In the genomic region with DNA sequence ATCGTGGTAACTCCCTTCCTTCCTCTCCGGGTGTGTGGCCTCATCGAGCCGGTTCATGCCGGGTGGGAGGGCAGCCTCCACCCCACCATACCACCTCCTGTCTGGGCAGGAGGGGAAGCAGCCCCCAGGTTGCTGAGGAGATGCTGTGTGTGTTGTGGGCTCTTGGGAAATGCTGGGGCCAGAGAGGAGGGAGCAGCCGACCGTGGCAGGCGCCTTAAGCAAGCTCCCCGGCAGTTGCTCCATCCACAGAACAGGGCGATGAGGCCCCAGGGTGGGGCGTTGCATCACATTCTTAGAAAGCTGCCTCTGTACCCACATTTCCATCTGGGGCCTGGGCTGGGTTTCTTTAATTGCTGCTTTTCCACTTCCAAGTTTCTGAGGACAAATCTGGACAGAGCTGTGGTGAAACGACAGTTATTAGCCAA, we compare ENCODE assay signal across 10 mouse cellular contexts. TPM values are rescaled to one million over a fixed set of nuclear protein-coding genes. Genes with fewer than 3 reads are reported as not detected.
DNase-seq lines count a peak whose midpoint lies in the region; ATAC-seq lines count a peak whose summit lies in the region.
"Had no signal": no experiment of that assay in that cellular context is flagged by ENCODE, and none has a peak within 500 bp of the region (broad histone marks: within the 10 kb centered on the region; RNA-seq: fewer than 3 reads in every experiment).

No protein-coding gene starts in this region.

- ATAC-seq in embryonic facial prominence, embryonic 13.5 days (ENCODE audit: insufficient number of reproducible peaks, insufficient read depth, low FRiP score, low TSS enrichment, low read depth) = no peak
- ATAC-seq in granulocyte monocyte progenitor cell, adult 5-6 weeks (replicated peaks; ENCODE audit: poor library complexity, severe bottlenecking) = peak; percentile 81
- ATAC-seq in megakaryocyte, adult 5-6 weeks (ENCODE audit: poor library complexity, severe bottlenecking) = peak; percentile 83

- H3K9ac ChIP-seq in embryonic facial prominence, embryonic 13.5 days = peak overlapping the region; percentile 8; the same call in 1 of the 2 replicates
- H3K9ac ChIP-seq: heart, embryonic 13.5 days had no signal

- no peaks in the 10 kb centered on the region for H3K36me3 ChIP-seq in embryonic facial prominence, embryonic 13.5 days
- H3K36me3 ChIP-seq in embryonic facial prominence, embryonic 10.5 days (replicated peaks) = no peaks in the 10 kb centered on the region
- H3K36me3 ChIP-seq: heart, embryonic 13.5 days had no signal

- no peak overlapping the region for H3K4me3 ChIP-seq in embryonic facial prominence, embryonic 13.5 days
- no peak overlapping the region for H3K4me3 ChIP-seq in embryonic facial prominence, embryonic 10.5 days
- H3K4me3 ChIP-seq: heart, embryonic 13.5 days had no signal

- H3K27me3 ChIP-seq in embryonic facial prominence, embryonic 13.5 days = peaks cover 8% of the 10 kb centered on the region; the same call in 1 of the 2 replicates
- H3K27me3 ChIP-seq in embryonic facial prominence, embryonic 10.5 days (replicated peaks; ENCODE audit: low read depth, poor library complexity, severe bottlenecking) = 0 out of 2 replicates have a peak, but pooled peaks cover 3% of the 10 kb centered on the region

- H3K27ac ChIP-seq in embryonic facial prominence, embryonic 13.5 days = no peak overlapping the region
- H3K27ac ChIP-seq in embryonic facial prominence, embryonic 10.5 days (replicated peaks) = no peak overlapping the region
- H3K27ac ChIP-seq: heart, embryonic 13.5 days had no signal

- no peak for DNase-seq in embryonic facial prominence, embryonic 10.5 days (ENCODE audit: low spot score)
- peak; percentile 92 for DNase-seq in 416B (ENCODE audit: low read depth)
- no peak for DNase-seq in testis, postnatal 14 days (ENCODE audit: low spot score)
- no peak for DNase-seq in left cerebral cortex, adult 18-20 months (ENCODE audit: low spot score in 2 of 2)
- DNase-seq in ovary, postnatal 10 days (ENCODE audit: low spot score) = no peak
- DNase-seq: retina, postnatal 1 day had no signal

- H3K4me2 ChIP-seq in embryonic facial prominence, embryonic 13.5 days = no peak overlapping the region
- H3K4me2 ChIP-seq: heart, embryonic 13.5 days had no signal

- WGBS in embryonic facial prominence, embryonic 13.5 days = 64% methylated on average over 12 of the region's 12 CpGs
- 72% methylated on average over 12 of the region's 12 CpGs for WGBS in embryonic facial prominence, embryonic 10.5 days

- H3K9me3 ChIP-seq in embryonic facial prominence, embryonic 13.5 days = no peaks in the 10 kb centered on the region
- H3K9me3 ChIP-seq in embryonic facial prominence, embryonic 10.5 days = no peaks in the 10 kb centered on the region
- H3K9me3 ChIP-seq: heart, embryonic 13.5 days had no signal

- H3K4me1 ChIP-seq in embryonic facial prominence, embryonic 13.5 days = peaks cover 7% of the 10 kb centered on the region; the same call in 1 of the 2 replicates
- peaks cover 10% of the 10 kb centered on the region for H3K4me1 ChIP-seq in embryonic facial prominence, embryonic 10.5 days

RNA-seq across cellular contexts. Expression of a gene that starts 25.2 kb away (rescaled TPM):
- polyA plus RNA-seq in embryonic facial prominence, embryonic 13.5 days (2015; fragmentation: Nextera tagmentation; extraction: Ambion mirVana) = 35.0 and 35.4 TPM in 2 replicates
- polyA plus RNA-seq in embryonic facial prominence, embryonic 10.5 days (2016; fragmentation: Nextera tagmentation; extraction: Ambion mirVana) = 32.1 and 33.0 TPM in 2 replicates
- total RNA-seq in granulocyte monocyte progenitor cell, adult 5-6 weeks (2014; fragmentation: Nextera tagmentation) = 9.4 and 16.0 TPM in 2 replicates
- 23.1 and 24.3 TPM in 2 replicates for total RNA-seq in granulocyte monocyte progenitor cell, adult 5-6 weeks (2017)
- 2.9 and 3.0 TPM in 2 replicates for total RNA-seq in megakaryocyte, adult 5-6 weeks (2015)
- 3.4 and 8.7 TPM in 2 replicates for total RNA-seq in megakaryocyte, adult 5-6 weeks (2017)
- 10 to 100 TPM; 23.5 to 24.8 TPM for total RNA-seq in left cerebral cortex, adult 18-20 months (2021)
